Mouse (Mus musculus) limb, embryonic 15.5 days (tissue): ENCODE data around the gene Rbm6. TPM values are rescaled to one million over a fixed set of nuclear protein-coding genes. Genes with fewer than 3 reads are reported as not detected.

Experiments
- ATAC-seq: fragments of 200-750 bp; cut with Nextera tagmentation; 2 replicates; pipeline ENCODE4 v1.8.0; 2017; ENCODE audit warnings: low read depth, moderate TSS enrichment; ENCODE audit not compliant: insufficient number of reproducible peaks, low FRiP score, low TSS enrichment
- H3K27ac ChIP-seq: fragments of 300-500 bp; sonication (generic); 2 replicates; pipeline ENCODE4 v1.5.1; 2015; ENCODE audit warnings: moderate library complexity, mild to moderate bottlenecking, inconsistent platforms
- H3K27me3 ChIP-seq: fragments of 300-500 bp; sonication (generic); 2 replicates; pipeline ENCODE4 v1.6.1; 2015; ENCODE audit warnings: inconsistent platforms
- H3K36me3 ChIP-seq: fragments of 300-500 bp; sonication (generic); 2 replicates; pipeline ENCODE4 v1.6.1; 2015; ENCODE audit warnings: inconsistent platforms
- H3K4me1 ChIP-seq: fragments of 300-500 bp; sonication (generic); 2 replicates; pipeline ENCODE4 v1.6.1; 2015; ENCODE audit warnings: inconsistent platforms
- H3K4me2 ChIP-seq: fragments of 300-500 bp; sonication (generic); 2 replicates; pipeline ENCODE4 v1.6.1; 2015; ENCODE audit warnings: mild to moderate bottlenecking, inconsistent platforms
- H3K4me3 ChIP-seq: fragments of 300-500 bp; sonication (generic); 2 replicates; pipeline ENCODE4 v1.5.1; 2015; ENCODE audit warnings: mild to moderate bottlenecking, inconsistent platforms
- H3K9ac ChIP-seq: fragments of 300-500 bp; sonication (generic); 2 replicates; pipeline ENCODE4 v1.6.1; 2015; ENCODE audit warnings: inconsistent platforms
- H3K9me3 ChIP-seq: fragments of 300-500 bp; sonication (generic); 2 replicates; pipeline ENCODE4 v1.6.1; 2016; ENCODE audit warnings: inconsistent platforms
- WGBS: fragments of 180-500 bp; shearing (Covaris S2); methylation state at CpG from one replicate; pipeline ENCODE4 v1.1.7; 2015; 5-methylcytosine and 5-hydroxymethylcytosine counted together
- polyA plus RNA-seq: library from polyadenylated mRNA; unstranded; fragments of >200 nt; fragmentation: Nextera tagmentation; extraction: Ambion mirVana; gene quantifications from 2 replicates; pipeline ENCODE4 v1.2.1, GENCODE M21; 2015

Gene Rbm6
- 71.7 and 72.2 TPM in 2 replicates for polyA plus RNA-seq

- ATAC-seq = no peak
- H3K9ac ChIP-seq = peak within 1 kb of the TSS; percentile 98
- H3K27me3 ChIP-seq = no peaks in the 10 kb centered on the region
- peak within 1 kb of the TSS; percentile 71 for H3K4me2 ChIP-seq
- H3K4me3 ChIP-seq = peak within 1 kb of the TSS; percentile 98
- H3K27ac ChIP-seq = peak within 1 kb of the TSS; percentile 97
- peaks cover 5% of the 10 kb centered on the region; the same call in 1 of the 2 replicates for H3K36me3 ChIP-seq
- H3K4me1 ChIP-seq = peaks cover 17% of the 10 kb centered on the region
- 6% methylated on average over 14 of the region's 14 CpGs for WGBS
- no peaks in the 10 kb centered on the region for H3K9me3 ChIP-seq
These were observed at the start of gene Rbm6 for GRCm38 (mm10) chr9:107873137-107873536. TSS of gene Rbm6 (minus strand) at chr9:107873237.

GRCm38 (mm10) chr9:107919441-107919840 is 46.4 kb upstream of the Rbm6 start:
- no peak overlapping the region for H3K4me2 ChIP-seq
- H3K4me3 ChIP-seq = no peak overlapping the region
- H3K27ac ChIP-seq = no peak overlapping the region
- WGBS = 84% methylated on average over 5 of the region's 5 CpGs
- no peak overlapping the region for H3K9ac ChIP-seq
- no peak for ATAC-seq
- H3K9me3 ChIP-seq = no peaks in the 10 kb centered on the region
- peaks cover 18% of the 10 kb centered on the region; the same call in 1 of the 2 replicates for H3K36me3 ChIP-seq
- no peaks in the 10 kb centered on the region for H3K27me3 ChIP-seq
- peaks cover 18% of the 10 kb centered on the region for H3K4me1 ChIP-seq

GRCm38 (mm10) chr9:107918884-107919283 is 45.8 kb upstream of the Rbm6 start:
- Histone ChIP-seq H3K4me2 (no peak overlapping the region), H3K9me3 (no peaks in the 10 kb centered on the region), H3K36me3 (peaks cover 23% of the 10 kb centered on the region; the same call in 1 of the 2 replicates), H3K4me1 (peaks cover 13% of the 10 kb centered on the region), H3K27me3 (no peaks in the 10 kb centered on the region), H3K9ac (no peak overlapping the region), H3K4me3 (no peak overlapping the region), H3K27ac (no peak overlapping the region)
- WGBS = 76% methylated on average over 6 of the region's 6 CpGs
- ATAC-seq = no peak

- 31% methylated on average over 13 of the region's 13 CpGs for WGBS
- Histone ChIP-seq H3K4me3 (no peak overlapping the region), H3K27ac (no peak overlapping the region), H3K27me3 (no peaks in the 10 kb centered on the region), H3K9ac (no peak overlapping the region), H3K9me3 (no peaks in the 10 kb centered on the region), H3K4me1 (peaks cover 11% of the 10 kb centered on the region), H3K36me3 (peaks cover 29% of the 10 kb centered on the region; the same call in 1 of the 2 replicates), H3K4me2 (no peak overlapping the region)
- no peak; the same call in 1 of the 2 replicates for ATAC-seq
These were observed 45.0 kb upstream of the Rbm6 start for GRCm38 (mm10) chr9:107917895-107918608.

- no peak overlapping the region for H3K9ac ChIP-seq
- WGBS = 68% methylated on average over 16 of the region's 16 CpGs
These were observed 41.9 kb upstream of the Rbm6 start for GRCm38 (mm10) chr9:107914764-107915420.

GRCm38 (mm10) chr9:107910025-107910769 is 37.2 kb upstream of the Rbm6 start:
- 75% methylated on average over 15 of the region's 15 CpGs for WGBS
- Histone ChIP-seq H3K27me3 (no peaks in the 10 kb centered on the region; the same call in 1 of the 2 replicates), H3K9ac (no peak overlapping the region), H3K36me3 (peaks cover 20% of the 10 kb centered on the region; the same call in 1 of the 2 replicates), H3K4me3 (no peak overlapping the region), H3K4me1 (peaks cover 53% of the 10 kb centered on the region), H3K27ac (peak overlapping the region; percentile 54), H3K4me2 (no peak overlapping the region), H3K9me3 (no peaks in the 10 kb centered on the region)
- no peak for ATAC-seq

More at GRCm38 (mm10) chr9:107914764-107915420, 41.9 kb upstream of the Rbm6 start:
- Histone ChIP-seq H3K4me2 (no peak overlapping the region), H3K9me3 (no peaks in the 10 kb centered on the region), H3K4me1 (peaks cover 18% of the 10 kb centered on the region), H3K36me3 (peaks cover 31% of the 10 kb centered on the region; the same call in 1 of the 2 replicates), H3K27ac (no peak overlapping the region), H3K4me3 (no peak overlapping the region), H3K27me3 (no peaks in the 10 kb centered on the region)
- no peak for ATAC-seq

GRCm38 (mm10) chr9:107908410-107909158 is 35.5 kb upstream of the Rbm6 start:
- H3K9ac ChIP-seq = no peak overlapping the region
- H3K4me3 ChIP-seq = peak overlapping the region; percentile 51
- no peak for ATAC-seq
- 29% methylated on average over 18 of the region's 18 CpGs for WGBS
- no peaks in the 10 kb centered on the region; the same call in 1 of the 2 replicates for H3K27me3 ChIP-seq
- peak overlapping the region; percentile 79 for H3K4me2 ChIP-seq
- no peaks in the 10 kb centered on the region for H3K9me3 ChIP-seq
- H3K27ac ChIP-seq = peak overlapping the region; percentile 44
- H3K4me1 ChIP-seq = peaks cover 57% of the 10 kb centered on the region
- H3K36me3 ChIP-seq = peaks cover 9% of the 10 kb centered on the region; the same call in 1 of the 2 replicates

- 75% methylated on average over 14 of the region's 14 CpGs for WGBS
- no peaks in the 10 kb centered on the region; the same call in 1 of the 2 replicates for H3K27me3 ChIP-seq
- H3K4me3 ChIP-seq = peak overlapping the region; percentile 51
- peaks cover 3% of the 10 kb centered on the region; the same call in 1 of the 2 replicates for H3K36me3 ChIP-seq
- H3K9ac ChIP-seq = no peak overlapping the region
- peaks cover 57% of the 10 kb centered on the region for H3K4me1 ChIP-seq
- peak overlapping the region; percentile 79 for H3K4me2 ChIP-seq
- no peak overlapping the region for H3K27ac ChIP-seq
- no peaks in the 10 kb centered on the region for H3K9me3 ChIP-seq
- no peak for ATAC-seq
These were observed 34.7 kb upstream of the Rbm6 start for GRCm38 (mm10) chr9:107907801-107908120.

GRCm38 (mm10) chr9:107906967-107907800 is 34.1 kb upstream of the Rbm6 start:
- Histone ChIP-seq H3K27ac (peak overlapping the region; percentile 82), H3K4me2 (peak overlapping the region; percentile 79), H3K27me3 (no peaks in the 10 kb centered on the region; the same call in 1 of the 2 replicates), H3K4me1 (peaks cover 58% of the 10 kb centered on the region), H3K9me3 (no peaks in the 10 kb centered on the region), H3K9ac (peak overlapping the region; percentile 37), H3K4me3 (peak overlapping the region; percentile 51), H3K36me3 (0 out of 2 replicates have a peak, but pooled peaks cover 3% of the 10 kb centered on the region)
- no peak for ATAC-seq
- 42% methylated on average over 31 of the region's 31 CpGs for WGBS

- WGBS = 12% methylated on average over 19 of the region's 19 CpGs
- peak within 1 kb of the TSS; percentile 82 for H3K27ac ChIP-seq
- no peaks in the 10 kb centered on the region for H3K9me3 ChIP-seq
- 0 out of 2 replicates have a peak, but pooled peaks cover 6% of the 10 kb centered on the region for H3K36me3 ChIP-seq
- H3K4me1 ChIP-seq = peaks cover 64% of the 10 kb centered on the region
- H3K4me2 ChIP-seq = peak within 1 kb of the TSS; percentile 79
- H3K27me3 ChIP-seq = peaks cover 4% of the 10 kb centered on the region; the same call in 1 of the 2 replicates
- H3K4me3 ChIP-seq = peak within 1 kb of the TSS; percentile 51
- peak; percentile 76 for ATAC-seq
- peak within 1 kb of the TSS; percentile 37 for H3K9ac ChIP-seq
These were observed 33.4 kb upstream of the Rbm6 start, which contains the start of gene Mst1r for GRCm38 (mm10) chr9:107906252-107906966. TSS of gene Mst1r (plus strand) at chr9:107906873.
